Mouse (Mus musculus) bone marrow, adult 2 months (tissue): Measurements from ENCODE around the gene Polr2h. TPM values are rescaled to one million over a fixed set of nuclear protein-coding genes. Genes with fewer than 3 reads are reported as not detected.
A peak's percentile ranks its signal among the peaks of the same experiment; 100 is the strongest.

ENCODE experiments used
- H3K27ac ChIP-seq: fragments of 200-500 bp; 2 replicates; pipeline ENCODE4 v1.5.1; 2012; ENCODE audit warnings: low read depth, mild to moderate bottlenecking, control low read depth, inconsistent platforms, low read length; ENCODE audit not compliant: control insufficient read depth, poor library complexity, insufficient read depth
- H3K4me1 ChIP-seq: fragments of 200-500 bp; 2 replicates; pipeline ENCODE4 v1.6.1; 2011; ENCODE audit warnings: low read length; ENCODE audit not compliant: control insufficient read depth, insufficient read depth
- H3K4me3 ChIP-seq: fragments of 200-500 bp; replicated peaks from 2 replicates; pipeline ENCODE3; 2011; ENCODE audit warnings: mild to moderate bottlenecking, low read depth, low read length, control low read depth; ENCODE audit not compliant: control insufficient read depth
- CTCF ChIP-seq: fragments of 200-500 bp; IDR thresholded peaks from 2 replicates; pipeline ENCODE4 v1.5.1; 2011; ENCODE audit warnings: low read length, control low read depth; ENCODE audit not compliant: control insufficient read depth, insufficient read depth
- POLR2A ChIP-seq: fragments of 200-500 bp; IDR thresholded peaks from 2 replicates; pipeline ENCODE4 v1.6.1; 2011; ENCODE audit warnings: low read depth, mild to moderate bottlenecking, control low read depth, low read length, borderline replicate concordance; ENCODE audit not compliant: control insufficient read depth
- WGBS: fragments of 180-500 bp; shearing (Covaris S2); methylation state at CpG from one replicate; pipeline ENCODE4 v1.1.7; 2018; 5-methylcytosine and 5-hydroxymethylcytosine counted together
- polyA plus RNA-seq: library from polyadenylated mRNA; stranded (reverse); fragments of >200 nt; gene quantifications from 2 replicates; pipeline ENCODE4 v1.2.4, GENCODE M21; 2011; ENCODE audit warnings: low replicate concordance; ENCODE audit not compliant: missing spikeins, insufficient read depth, insufficient read length

Gene Polr2h
- polyA plus RNA-seq, 1 experiment: 50.1 TPM

DNA sequence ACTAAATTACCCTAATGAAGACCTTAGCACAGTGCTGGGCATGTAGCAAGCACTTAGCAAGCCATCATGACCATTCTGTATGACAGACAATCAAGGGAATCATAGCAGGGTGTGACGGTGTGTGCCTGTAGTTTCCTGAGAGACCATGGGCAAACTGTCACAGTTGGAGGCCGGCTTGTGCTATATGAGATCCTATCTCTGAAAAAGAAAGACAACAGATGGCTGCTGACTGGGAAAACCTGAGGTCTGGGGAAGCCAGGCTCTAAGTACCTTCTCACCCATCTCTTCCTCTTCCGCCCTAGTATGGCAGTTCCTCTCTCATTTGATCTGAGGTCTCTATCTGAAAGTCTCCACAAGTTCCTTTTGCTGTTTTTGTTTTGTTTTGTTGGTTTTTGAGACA lies 11.7 kb upstream of the Polr2h start:
- no peak overlapping the region for H3K4me3 ChIP-seq
- H3K27ac ChIP-seq: no peak overlapping the region
- no peak for TF ChIP-seq POLR2A
- no peak for TF ChIP-seq CTCF
- 34% methylated on average over 3 of the region's 3 CpGs for WGBS
- no peaks in the 10 kb centered on the region; the same call in 1 of the 2 replicates for H3K4me1 ChIP-seq

DNA sequence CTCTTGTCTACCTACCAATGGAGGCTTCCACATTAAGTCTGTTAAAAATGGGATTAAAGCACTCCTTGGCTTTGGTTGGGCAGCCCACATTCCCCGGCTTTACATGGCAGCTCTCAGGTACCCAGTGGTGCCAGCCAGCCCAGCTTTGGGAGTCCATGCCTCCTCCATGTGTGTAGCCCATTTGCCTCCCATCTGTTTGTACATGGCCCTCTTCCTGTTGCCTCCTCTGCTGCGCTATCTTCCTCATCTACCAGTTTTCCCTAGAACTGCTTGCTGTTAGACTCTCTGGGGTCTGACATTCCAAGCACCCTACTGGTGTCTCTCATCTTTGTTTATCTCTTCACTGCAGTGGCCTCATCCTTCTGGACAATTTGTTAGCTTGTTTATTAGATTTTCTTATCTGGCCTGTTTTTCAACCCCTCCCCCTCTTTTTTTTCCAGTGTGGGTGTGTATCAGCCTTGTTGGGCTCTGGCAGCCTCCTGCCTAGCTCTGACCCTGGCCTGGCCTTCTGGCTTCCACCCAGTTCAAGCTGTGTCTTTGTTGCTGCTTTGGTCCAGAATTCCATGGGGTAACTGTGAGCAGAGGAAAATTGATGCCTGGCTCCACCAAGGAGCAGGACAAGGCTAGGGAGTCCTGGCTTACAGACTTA lies 10.9 kb upstream of the Polr2h start:
- H3K4me1 ChIP-seq: no peaks in the 10 kb centered on the region; the same call in 1 of the 2 replicates
- no peak overlapping the region for H3K27ac ChIP-seq
- H3K4me3 ChIP-seq: no peak overlapping the region

DNA sequence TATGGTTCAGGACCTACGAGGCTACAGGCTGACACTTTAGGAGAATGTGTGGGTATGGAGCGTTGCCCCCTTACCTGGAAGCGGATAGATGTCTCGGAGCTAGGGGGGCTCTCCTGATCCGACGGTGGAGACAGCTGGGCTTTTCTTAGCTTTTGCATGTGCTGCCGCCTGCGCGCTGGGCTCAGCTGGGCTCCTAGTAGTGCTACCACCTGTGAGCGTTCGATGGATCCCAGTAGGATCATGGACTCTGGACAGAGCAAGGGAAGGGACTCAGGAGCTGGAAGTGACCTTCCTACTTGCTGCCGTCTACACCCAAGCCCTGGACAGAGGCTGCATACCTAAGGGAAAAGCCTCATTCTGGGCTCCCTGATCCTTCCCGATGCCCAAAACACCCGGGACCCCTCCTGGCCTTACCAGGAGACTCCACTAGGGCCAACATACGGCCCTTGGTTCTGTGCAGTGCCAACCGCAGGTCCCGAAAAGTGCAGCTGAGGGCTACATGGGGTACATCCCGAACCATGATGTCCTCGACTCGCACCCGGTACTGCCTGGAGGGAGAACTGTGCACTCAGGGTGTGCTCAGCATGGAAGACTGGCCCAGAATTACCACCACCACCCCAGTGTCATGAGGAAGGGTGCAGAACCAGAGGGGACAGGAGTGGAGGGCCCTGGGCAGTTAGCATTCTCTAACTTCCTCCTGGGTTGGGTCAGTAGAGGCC lies 9.1 kb upstream of the Polr2h start:
- Histone ChIP-seq H3K4me1 (no peaks in the 10 kb centered on the region; the same call in 1 of the 2 replicates), H3K4me3 (no peak overlapping the region), H3K27ac (no peak overlapping the region)
- WGBS: 91% methylated on average over 21 of the region's 21 CpGs
- TF ChIP-seq POLR2A: no peak
- TF ChIP-seq CTCF: no peak

More for the DNA sequence above, 10.9 kb upstream of the Polr2h start:
- TF ChIP-seq POLR2A: no peak
- TF ChIP-seq CTCF: no peak
- 92% methylated on average over 2 of the region's 2 CpGs for WGBS

DNA sequence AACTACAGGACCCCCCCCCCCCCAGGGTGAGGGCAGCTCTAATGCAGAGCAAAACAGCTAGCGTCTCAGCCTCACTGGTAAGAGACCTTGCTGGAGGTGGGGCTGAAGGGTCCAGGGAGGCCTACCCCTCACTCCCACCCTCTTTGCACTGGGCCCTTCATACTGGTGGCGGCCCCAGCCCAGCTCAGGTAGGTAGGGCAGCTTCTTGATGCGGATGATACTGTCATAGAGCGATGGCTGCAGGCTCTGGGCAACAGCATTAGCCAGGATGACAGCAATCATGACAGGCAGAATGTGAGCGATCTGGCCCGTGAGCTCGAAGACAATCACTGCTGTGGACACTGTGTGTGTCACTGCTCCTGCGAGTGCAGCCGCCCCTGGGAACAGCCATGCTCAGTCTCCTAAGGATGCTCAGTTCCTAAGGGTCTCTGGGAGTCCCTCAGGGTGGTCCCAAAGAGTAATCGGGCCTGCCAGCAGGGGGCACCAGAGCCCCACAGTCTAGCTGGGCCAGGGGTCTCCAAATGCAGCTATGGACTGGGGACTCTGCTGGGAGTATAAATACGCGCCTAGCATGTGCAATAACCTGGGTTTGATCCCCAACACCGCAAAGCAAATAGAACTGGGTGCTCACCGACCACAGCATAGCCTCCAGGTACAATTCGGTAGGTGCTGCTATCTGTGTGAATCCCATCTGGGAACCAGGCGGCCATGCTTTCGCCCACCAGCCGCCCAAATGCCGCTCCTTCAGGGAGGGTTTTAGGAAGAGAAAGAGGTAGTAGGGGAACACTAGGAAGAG lies 8.3 kb upstream of the Polr2h start:
- Histone ChIP-seq H3K27ac (no peak overlapping the region), H3K4me1 (no peaks in the 10 kb centered on the region), H3K4me3 (no peak overlapping the region)
- peak; percentile 59 for TF ChIP-seq CTCF
- TF ChIP-seq POLR2A: no peak
- 83% methylated on average over 19 of the region's 19 CpGs for WGBS

DNA sequence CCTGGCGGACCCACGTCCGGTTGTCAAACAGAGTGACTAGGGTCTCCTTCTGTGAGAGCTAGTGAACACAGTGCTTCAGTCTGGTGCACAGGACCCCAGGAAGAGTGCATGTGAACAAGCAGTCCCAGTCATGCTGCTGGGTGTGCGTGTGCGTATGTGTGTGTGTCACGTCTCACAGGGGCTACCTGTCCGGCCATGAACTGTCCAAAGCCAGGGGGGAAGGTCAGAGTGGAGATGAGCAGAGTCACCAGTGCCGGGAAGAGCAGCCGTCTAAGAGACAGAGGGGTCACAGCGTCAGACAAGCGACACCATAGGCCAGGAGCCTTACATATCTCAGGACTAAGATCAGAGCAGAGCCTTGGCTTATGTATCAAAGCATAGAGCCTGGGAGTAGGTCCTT lies 7.1 kb upstream of the Polr2h start:
- TF ChIP-seq POLR2A (no peak), CTCF (no peak)
- no peak overlapping the region for H3K4me3 ChIP-seq
- H3K4me1 ChIP-seq: no peaks in the 10 kb centered on the region
- H3K27ac ChIP-seq: no peak overlapping the region
- WGBS: 92% methylated on average over 11 of the region's 11 CpGs

DNA sequence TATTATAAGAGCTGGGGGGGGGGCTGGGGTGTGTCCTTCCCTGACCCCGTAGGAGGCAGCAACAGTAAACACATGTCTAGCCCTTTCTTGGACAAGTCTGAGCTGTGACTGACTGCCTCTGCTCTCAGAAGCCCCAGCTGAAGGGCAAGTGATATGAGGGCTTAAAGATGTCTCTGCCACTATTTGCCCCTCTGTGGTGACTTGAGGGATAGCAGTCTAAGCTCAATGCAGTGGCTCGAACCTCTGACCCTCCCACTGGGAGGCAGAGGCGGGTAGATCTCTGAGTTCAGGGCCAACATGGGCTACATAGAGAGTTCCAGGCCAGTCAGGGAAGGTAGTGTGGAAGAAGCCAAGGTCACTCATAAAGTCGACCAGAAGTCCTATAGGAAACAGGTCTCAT lies 6.7 kb upstream of the Polr2h start:
- no peaks in the 10 kb centered on the region for H3K4me1 ChIP-seq
- H3K27ac ChIP-seq: no peak overlapping the region
- 59% methylated on average over 4 of the region's 4 CpGs for WGBS
- no peak overlapping the region for H3K4me3 ChIP-seq
- TF ChIP-seq CTCF: no peak

DNA sequence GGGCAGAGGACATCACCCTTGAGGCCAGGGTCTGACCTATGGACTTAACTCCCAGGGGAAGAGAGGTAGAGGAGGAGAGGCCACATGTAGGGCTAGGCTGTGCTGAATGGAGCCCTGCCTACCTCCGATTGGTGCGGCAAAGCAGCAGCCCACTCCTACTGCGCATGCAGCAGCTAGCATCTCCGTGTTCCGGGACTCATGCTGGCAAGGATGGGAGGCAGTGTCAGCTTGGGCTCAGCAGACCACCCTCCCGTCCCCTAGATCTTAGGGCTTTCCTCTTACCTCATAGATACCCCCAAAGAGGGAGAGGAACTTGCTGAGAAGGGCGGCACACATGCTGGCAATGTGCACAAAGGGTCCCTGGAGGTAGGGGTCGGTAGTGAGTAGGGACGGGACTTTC lies 5.3 kb upstream of the Polr2h start:
- no peak for TF ChIP-seq POLR2A
- TF ChIP-seq CTCF: no peak
- 88% methylated on average over 9 of the region's 9 CpGs for WGBS
- Histone ChIP-seq H3K4me3 (no peak overlapping the region), H3K27ac (no peak overlapping the region), H3K4me1 (no peaks in the 10 kb centered on the region)

DNA sequence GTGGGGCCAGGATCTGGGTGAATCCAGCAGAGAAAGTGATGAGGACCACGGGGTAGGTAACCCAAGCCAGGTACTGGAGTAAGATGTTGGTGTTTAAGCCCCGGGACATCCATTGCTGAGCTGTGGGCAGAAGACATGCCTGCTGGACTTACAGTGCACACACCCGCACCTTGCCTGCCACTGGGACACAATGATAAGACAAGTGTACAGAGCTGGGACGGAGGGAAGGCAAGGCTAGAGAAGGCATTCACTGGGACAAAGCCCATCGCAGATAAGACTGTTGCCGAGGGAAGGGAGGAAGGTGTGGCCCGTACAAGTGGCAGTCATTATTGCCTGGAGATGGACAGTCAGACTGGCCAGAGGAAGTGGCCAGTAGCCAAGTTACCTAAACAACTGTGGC lies 4.6 kb upstream of the Polr2h start:
- no peaks in the 10 kb centered on the region for H3K4me1 ChIP-seq
- no peak for TF ChIP-seq CTCF
- TF ChIP-seq POLR2A: no peak
- 64% methylated on average over 7 of the region's 7 CpGs for WGBS
- no peak overlapping the region for H3K4me3 ChIP-seq
- H3K27ac ChIP-seq: 0 out of 2 replicates have a peak overlapping the region, but pooled peaks have one; percentile 5
